Comparison of ENCODE assay signal across 25 mouse cellular contexts in the genomic region with DNA sequence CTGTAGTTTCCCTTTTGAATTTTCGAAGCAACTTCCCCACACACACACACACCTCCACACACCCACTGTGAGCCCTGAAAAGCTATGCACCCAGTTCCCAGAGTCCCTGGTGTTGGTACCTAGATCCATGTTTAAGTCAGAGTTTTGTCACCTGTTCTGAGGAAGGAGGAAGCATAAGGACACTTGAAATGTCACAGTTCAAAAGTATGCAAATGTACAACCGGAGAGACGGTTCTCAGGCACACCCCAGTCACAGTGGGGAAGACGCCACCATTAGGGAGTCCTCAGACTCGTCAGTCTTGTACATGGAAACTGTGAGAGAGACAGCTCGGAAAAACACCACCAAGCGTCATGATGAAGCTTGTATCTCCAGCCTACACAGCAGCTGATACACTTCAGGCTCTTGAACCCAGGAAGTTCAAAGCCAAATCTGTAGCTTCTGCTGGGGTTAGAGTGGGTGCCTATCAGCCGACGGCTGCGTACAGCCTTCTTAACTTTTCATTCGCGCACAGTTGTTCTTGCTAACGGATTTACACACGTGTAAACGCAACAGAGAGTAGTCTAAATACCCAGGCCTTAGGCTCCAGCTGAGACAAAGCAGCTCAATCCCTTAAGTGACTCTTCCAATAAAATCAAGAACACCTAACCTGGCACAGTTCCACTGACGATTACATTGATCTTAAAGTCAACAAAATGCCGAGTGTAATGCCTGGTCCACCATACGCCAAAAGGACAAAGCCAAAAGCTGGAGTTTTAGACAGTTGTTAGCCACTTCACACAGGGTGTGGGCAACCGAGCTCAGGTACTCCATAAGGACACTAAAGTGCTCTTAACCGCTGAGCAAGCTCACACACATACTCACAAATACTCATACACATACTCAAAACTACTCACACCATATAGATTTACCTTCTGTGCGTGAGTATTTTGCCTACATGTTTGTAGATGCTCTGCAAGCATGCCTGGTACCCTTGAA. TPM values are rescaled to one million over a fixed set of nuclear protein-coding genes. Genes with fewer than 3 reads are reported as not detected.
A peak's percentile ranks its signal among the peaks of the same experiment; 100 is the strongest.
DNase-seq lines count a peak whose midpoint lies in the region; ATAC-seq and TF ChIP-seq lines count a peak whose summit lies in the region.
"Had no signal": no experiment of that assay in that cellular context is flagged by ENCODE, and none has a peak within 500 bp of the region (broad histone marks: within the 10 kb centered on the region; RNA-seq: fewer than 3 reads in every experiment).

No protein-coding gene starts in this region.

- peak; percentile 35 to 41 for DNase-seq in spleen, adult 18-20 months
- DNase-seq in spleen, postnatal 4 days (ENCODE audit: low spot score in 2 of 2): no peak
- DNase-seq in CD4-positive, CD25-positive, alpha-beta regulatory T cell, adult 2 months (ENCODE audit: low read depth, low spot score): peak; percentile 87
- peak; percentile 59 for DNase-seq in T-cell, adult 2 months (ENCODE audit: low spot score)
- no peak for DNase-seq in adrenal gland, adult 2 months
- no peak for DNase-seq in left cerebral cortex, postnatal 36 days (ENCODE audit: low spot score in 2 of 2)
- no peak for DNase-seq in left cerebral cortex, adult 2 months (ENCODE audit: extremely low spot score in 1 of 2, low spot score in 2 of 2)
- DNase-seq: adrenal gland, postnatal 10 days; cerebellum, adult 9-11 months; gastrocnemius, postnatal 36 days; heart, postnatal 10 days; kidney, adult 11 months; liver, postnatal 0 days; lung, postnatal 14 days; retina, postnatal 1 day; right cerebral cortex, postnatal 4 days had no signal

- peak; percentile 61 for ATAC-seq in neutrophil, adult 5-6 weeks (ENCODE audit: extremely low read depth, insufficient number of reproducible peaks, low FRiP score, poor library complexity, severe bottlenecking)
- ATAC-seq: forebrain, embryonic 13.5 days; liver, postnatal 0 days; midbrain, embryonic 15.5 days had no signal

- no peak for TF ChIP-seq CTCF in left cerebral cortex, adult 2 months (IDR thresholded peaks at IDR 0.05)

- no peak overlapping the region for H3K4me3 ChIP-seq in left cerebral cortex, adult 2 months
- H3K4me3 ChIP-seq: embryonic facial prominence, embryonic 12.5 days; erythroblast, embryonic 14.5 days; forebrain, embryonic 13.5 days; layer of hippocampus, adult 2 months; limb, embryonic 10.5 days; midbrain, embryonic 15.5 days had no signal

- intact Hi-C loops in left cerebral cortex, postnatal 36 days (cut with DNase I): no loop called here
- intact Hi-C loops in left cerebral cortex, adult 2 months (cut with DNase I): no loop called here

- H3K27ac ChIP-seq in left cerebral cortex, adult 2 months: no peak overlapping the region
- H3K27ac ChIP-seq: embryonic facial prominence, embryonic 12.5 days; forebrain, embryonic 13.5 days; hindbrain, embryonic 14.5 days; kidney, postnatal 0 days; layer of hippocampus, adult 2 months; limb, embryonic 10.5 days; midbrain, embryonic 15.5 days had no signal

RNA-seq across cellular contexts. Expression of gene Pttg1, which starts 37.6 kb away (rescaled TPM):
- 121 and 154 TPM in 2 replicates for total RNA-seq in neutrophil, adult 5-6 weeks (2017)
- total RNA-seq in adrenal gland, adult 2 months (2021): 10 to 100 TPM; 45.4 to 45.5 TPM
- 4.5 and 7.3 TPM in 2 replicates for polyA plus RNA-seq in adrenal gland, adult 2 months (2012; rRNA removed)
- 10 to 100 TPM; 21.7 to 26.7 TPM for total RNA-seq in left cerebral cortex, postnatal 36 days (2021)
- 10 to 100 TPM; 25.5 to 29.5 TPM for total RNA-seq in left cerebral cortex, adult 2 months (2021)

RNA-seq across cellular contexts. Expression of gene Slu7, which starts 45.1 kb away (rescaled TPM):
- total RNA-seq in neutrophil, adult 5-6 weeks (2017): 131 and 142 TPM in 2 replicates
- total RNA-seq in adrenal gland, adult 2 months (2021): 10 to 100 TPM; 42.7 to 44.4 TPM
- 1.5 and 2.3 TPM in 2 replicates for polyA plus RNA-seq in adrenal gland, adult 2 months (2012; rRNA removed)
- 10 to 100 TPM; 54.5 to 55.6 TPM for total RNA-seq in left cerebral cortex, postnatal 36 days (2021)
- 10 to 100 TPM; 54.2 to 56.7 TPM for total RNA-seq in left cerebral cortex, adult 2 months (2021)

Comparison
In these comparisons a context has a peak if more than half of its experiments do, and no peak if none do; other contexts are left out.
1. DNase-seq: peak in spleen, adult 18-20 months (2 of 2), CD4-positive, CD25-positive, alpha-beta regulatory T cell, adult 2 months (single experiment) and T-cell, adult 2 months (single experiment); none in spleen, postnatal 4 days (0 of 2), adrenal gland, adult 2 months (single experiment), left cerebral cortex, postnatal 36 days (0 of 2) and left cerebral cortex, adult 2 months (0 of 2).